Mouse (Mus musculus): ENCODE data around the gene Ube2m. TPM values are rescaled to one million over a fixed set of nuclear protein-coding genes. Genes with fewer than 3 reads are reported as not detected.

Ube2m gene
- total and polyA plus RNA-seq, 3 experiments, result 169 to 242 (median 201) TPM

DNA sequence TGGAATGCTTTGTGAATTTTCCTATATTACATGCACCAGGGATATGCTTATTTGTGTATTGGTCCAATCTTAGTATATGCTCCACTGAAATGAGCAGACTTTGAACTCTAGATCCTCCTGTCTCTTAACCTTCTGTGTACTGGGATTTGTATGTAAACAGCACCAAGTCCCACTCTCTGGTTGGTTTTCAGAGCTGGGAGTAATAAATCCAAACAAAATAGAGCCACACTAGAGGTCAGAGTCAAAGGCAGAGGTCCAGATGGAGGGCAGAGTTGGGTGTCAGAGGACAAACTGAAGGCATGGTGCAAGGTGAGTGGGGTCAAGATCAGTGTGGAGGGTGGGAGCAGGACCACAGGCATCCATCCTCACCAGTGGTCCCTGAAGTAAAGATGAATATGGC, 42.2 kb downstream of the Ube2m start:
- Histone ChIP-seq H3K27ac (no peak overlapping the region), H3K27me3 (ENCODE audit: control insufficient read depth, insufficient read depth, low read length) (peaks cover 1% of the 10 kb centered on the region; the same call in 1 of the 2 replicates), H3K4me3 (no peak overlapping the region), H3K9ac (ENCODE audit: low read depth, low read length) (no peak overlapping the region), H3K36me3 (ENCODE audit: control insufficient read depth, insufficient read depth, low read length) (no peaks in the 10 kb centered on the region), H3K79me2 (replicated peaks; ENCODE audit: control insufficient read depth, insufficient read depth, low read length) (no peaks in the 10 kb centered on the region), H3K4me1 (ENCODE audit: control insufficient read depth, insufficient read depth, low read length) (no peaks in the 10 kb centered on the region)
- TF ChIP-seq POLR2A (IDR thresholded peaks at IDR 0.05; ENCODE audit: insufficient read depth, low read depth, low read length) (no peak), EP300 (IDR thresholded peaks at IDR 0.05; ENCODE audit: insufficient read depth, low read depth, low read length) (no peak), CTCF (IDR thresholded peaks at IDR 0.05) (no peak)
- intact Hi-C loops (cut with DNase I), result no loop called here
- no peak for DNase-seq

DNA sequence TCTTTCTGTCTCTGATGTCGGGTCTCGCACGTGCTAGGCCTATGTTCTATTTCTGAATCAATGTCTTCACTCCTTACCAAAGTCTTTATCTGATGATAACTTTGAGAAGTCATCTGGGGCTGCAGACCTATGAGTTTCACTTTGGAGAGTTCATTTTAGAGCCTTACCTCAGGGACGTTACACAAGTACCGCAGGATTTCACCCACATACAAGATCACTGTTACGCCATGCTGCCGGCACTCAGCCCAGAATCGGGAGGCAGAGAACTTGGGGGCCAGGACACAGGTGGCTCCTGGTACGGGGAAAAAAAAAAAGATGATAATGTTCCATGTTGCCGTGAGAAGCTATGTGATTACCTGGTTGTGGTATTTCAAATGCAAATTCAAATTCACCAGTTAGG, 44.9 kb downstream of the Ube2m start:
- intact Hi-C loops (cut with DNase I), result loop anchor here (2.0 kb wide), 1 partner anchor 82 kb away; no protein-coding TSS in a partner anchor
- H3K36me3 ChIP-seq (ENCODE audit: control insufficient read depth, insufficient read depth, low read length), result no peaks in the 10 kb centered on the region
- TF ChIP-seq CTCF (IDR thresholded peaks at IDR 0.05) (no peak), EP300 (IDR thresholded peaks at IDR 0.05; ENCODE audit: insufficient read depth, low read depth, low read length) (no peak), POLR2A (IDR thresholded peaks at IDR 0.05; ENCODE audit: insufficient read depth, low read depth, low read length) (no peak)
- no peak overlapping the region for H3K4me3 ChIP-seq
- H3K27me3 ChIP-seq (ENCODE audit: control insufficient read depth, insufficient read depth, low read length), result peaks cover 1% of the 10 kb centered on the region; the same call in 1 of the 2 replicates
- no peaks in the 10 kb centered on the region for H3K79me2 ChIP-seq (replicated peaks; ENCODE audit: control insufficient read depth, insufficient read depth, low read length)
- no peaks in the 10 kb centered on the region for H3K4me1 ChIP-seq (ENCODE audit: control insufficient read depth, insufficient read depth, low read length)
- H3K9ac ChIP-seq (ENCODE audit: low read depth, low read length), result no peak overlapping the region
- no peak overlapping the region for H3K27ac ChIP-seq
- no peak for DNase-seq
- 83% methylated on average over 10 of the region's 10 CpGs for WGBS

DNA sequence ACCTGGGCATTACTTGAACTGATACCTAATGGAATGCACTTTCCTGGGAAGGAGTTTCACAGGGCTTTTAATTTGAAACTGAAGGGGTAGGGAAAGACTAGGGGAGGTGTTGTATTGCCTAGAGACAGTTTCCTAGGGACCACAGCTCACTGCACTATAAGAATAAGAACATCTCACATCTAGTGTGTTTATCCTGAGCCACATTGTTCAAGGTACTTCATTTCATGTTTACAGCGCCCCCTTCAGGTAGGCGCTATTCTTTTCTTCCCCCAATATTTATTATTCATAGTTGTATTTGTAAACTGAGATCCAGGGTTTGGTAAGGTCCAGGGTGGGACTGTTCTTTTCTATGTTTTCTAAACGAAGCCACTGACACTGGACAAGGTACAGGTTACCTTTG, 45.9 kb downstream of the Ube2m start:
- H3K36me3 ChIP-seq (ENCODE audit: control insufficient read depth, insufficient read depth, low read length), result no peaks in the 10 kb centered on the region
- H3K4me3 ChIP-seq, result no peak overlapping the region
- no peak for DNase-seq
- TF ChIP-seq EP300 (IDR thresholded peaks at IDR 0.05; ENCODE audit: insufficient read depth, low read depth, low read length), result no peak
- no peak for TF ChIP-seq POLR2A (IDR thresholded peaks at IDR 0.05; ENCODE audit: insufficient read depth, low read depth, low read length)
- TF ChIP-seq CTCF (IDR thresholded peaks at IDR 0.05), result peak; percentile 74
- WGBS, result 3% methylated on average over 3 of the region's 3 CpGs
- H3K27me3 ChIP-seq (ENCODE audit: control insufficient read depth, insufficient read depth, low read length), result peaks cover 1% of the 10 kb centered on the region; the same call in 1 of the 2 replicates
- H3K4me1 ChIP-seq (ENCODE audit: control insufficient read depth, insufficient read depth, low read length), result no peaks in the 10 kb centered on the region
- no peak overlapping the region for H3K27ac ChIP-seq
- no peaks in the 10 kb centered on the region for H3K79me2 ChIP-seq (replicated peaks; ENCODE audit: control insufficient read depth, insufficient read depth, low read length)
- no peak overlapping the region for H3K9ac ChIP-seq (ENCODE audit: low read depth, low read length)
- intact Hi-C loops (cut with DNase I), result loop anchor here (2.0 kb wide), 1 partner anchor 81 kb away; no protein-coding TSS in a partner anchor

DNA sequence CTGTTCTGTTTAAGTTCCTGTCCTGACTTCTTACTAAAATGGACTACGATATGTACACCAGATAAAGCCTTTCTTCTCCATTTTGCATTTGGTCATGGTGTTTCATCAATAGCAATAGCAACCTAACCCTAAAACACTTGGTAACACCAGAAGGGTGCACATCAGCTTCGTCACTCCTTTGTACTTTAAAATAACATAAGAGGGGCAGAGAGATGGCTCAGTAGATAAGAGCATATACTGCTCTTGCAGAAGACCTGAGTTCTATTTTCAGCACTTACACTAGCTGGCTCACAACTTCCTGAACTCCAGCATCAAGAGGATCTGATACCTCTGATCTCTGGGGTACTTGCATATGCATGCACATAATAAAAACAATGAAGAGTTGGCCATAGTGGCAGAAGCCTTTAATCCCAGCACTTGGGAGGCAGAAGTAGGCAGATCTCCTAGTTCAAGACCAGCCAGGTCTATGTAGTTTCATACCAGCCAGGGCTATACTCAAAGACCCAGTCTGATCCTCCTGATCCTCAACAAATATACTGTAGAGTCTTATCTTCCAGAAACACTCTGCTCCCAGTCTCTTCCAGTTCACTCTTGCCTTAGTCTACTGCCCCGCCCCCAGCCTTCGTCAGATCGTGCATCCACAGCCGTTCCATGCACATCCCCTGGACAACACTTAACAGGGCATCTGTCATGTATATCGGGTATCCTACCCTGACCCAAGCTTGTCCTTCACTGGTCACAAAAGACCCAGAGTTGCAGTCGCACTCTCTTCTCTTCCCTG, 50.5 kb downstream of the Ube2m start:
- Histone ChIP-seq H3K4me3 (no peak overlapping the region), H3K36me3 (ENCODE audit: control insufficient read depth, insufficient read depth, low read length) (no peaks in the 10 kb centered on the region), H3K27ac (no peak overlapping the region), H3K27me3 (ENCODE audit: control insufficient read depth, insufficient read depth, low read length) (no peaks in the 10 kb centered on the region), H3K9ac (ENCODE audit: low read depth, low read length) (no peak overlapping the region), H3K79me2 (replicated peaks; ENCODE audit: control insufficient read depth, insufficient read depth, low read length) (no peaks in the 10 kb centered on the region), H3K4me1 (ENCODE audit: control insufficient read depth, insufficient read depth, low read length) (no peaks in the 10 kb centered on the region)
- WGBS, result 70% methylated on average over 8 of the region's 8 CpGs
- intact Hi-C loops (cut with DNase I), result no loop called here
- TF ChIP-seq EP300 (IDR thresholded peaks at IDR 0.05; ENCODE audit: insufficient read depth, low read depth, low read length), result no peak
- TF ChIP-seq CTCF (IDR thresholded peaks at IDR 0.05), result no peak
- TF ChIP-seq POLR2A (IDR thresholded peaks at IDR 0.05; ENCODE audit: insufficient read depth, low read depth, low read length), result no peak
- DNase-seq, result no peak

DNA sequence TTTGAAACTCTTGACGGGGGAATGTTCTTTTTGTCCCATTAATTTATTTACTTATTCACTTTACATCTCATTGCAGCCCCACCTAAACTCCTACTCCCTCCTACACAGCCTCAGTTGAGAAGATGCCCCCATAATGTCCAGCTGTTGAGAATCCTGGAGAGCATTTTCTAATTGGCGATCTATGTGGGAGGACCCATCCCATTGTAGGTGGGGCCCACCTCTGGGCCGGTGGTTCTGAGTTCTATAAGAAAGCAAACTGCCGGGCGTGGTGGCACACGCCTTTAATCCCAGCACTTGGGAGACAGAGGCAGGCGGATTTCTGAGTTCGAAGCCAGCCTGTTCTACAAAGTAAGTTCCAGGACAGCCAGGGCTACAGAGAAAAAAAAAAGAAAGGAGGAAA, 51.2 kb downstream of the Ube2m start:
- no peak for DNase-seq
- Histone ChIP-seq H3K79me2 (replicated peaks; ENCODE audit: control insufficient read depth, insufficient read depth, low read length) (no peaks in the 10 kb centered on the region), H3K36me3 (ENCODE audit: control insufficient read depth, insufficient read depth, low read length) (no peaks in the 10 kb centered on the region), H3K27ac (no peak overlapping the region), H3K4me3 (no peak overlapping the region), H3K4me1 (ENCODE audit: control insufficient read depth, insufficient read depth, low read length) (no peaks in the 10 kb centered on the region), H3K9ac (ENCODE audit: low read depth, low read length) (no peak overlapping the region), H3K27me3 (ENCODE audit: control insufficient read depth, insufficient read depth, low read length) (no peaks in the 10 kb centered on the region)
- TF ChIP-seq EP300 (IDR thresholded peaks at IDR 0.05; ENCODE audit: insufficient read depth, low read depth, low read length), result no peak
- no peak for TF ChIP-seq POLR2A (IDR thresholded peaks at IDR 0.05; ENCODE audit: insufficient read depth, low read depth, low read length)
- TF ChIP-seq CTCF (IDR thresholded peaks at IDR 0.05), result no peak
- 77% methylated on average over 8 of the region's 8 CpGs for WGBS
- intact Hi-C loops (cut with DNase I), result no loop called here

DNA sequence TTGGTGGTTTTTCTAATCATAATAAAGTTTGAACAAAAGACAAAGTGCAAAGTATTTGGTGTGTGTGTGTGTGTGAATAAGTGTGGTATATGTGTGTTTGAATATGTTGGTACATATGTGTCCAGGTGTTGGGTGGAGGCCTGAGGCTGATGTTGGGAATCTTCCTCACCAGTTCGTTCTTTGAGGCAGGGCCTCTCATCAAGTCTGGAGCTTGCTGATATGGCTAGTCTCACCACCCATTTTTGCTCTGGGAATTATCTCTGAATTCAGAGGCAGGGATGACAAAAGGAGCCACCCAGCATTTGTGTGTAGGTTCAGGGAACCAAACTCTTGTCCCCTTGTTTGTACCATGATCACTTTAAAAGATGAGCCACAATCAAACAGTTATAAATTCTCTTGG, 52.4 kb downstream of the Ube2m start:
- no peak overlapping the region for H3K27ac ChIP-seq
- no peak overlapping the region for H3K4me3 ChIP-seq
- TF ChIP-seq EP300 (IDR thresholded peaks at IDR 0.05; ENCODE audit: insufficient read depth, low read depth, low read length) (no peak), POLR2A (IDR thresholded peaks at IDR 0.05; ENCODE audit: insufficient read depth, low read depth, low read length) (no peak), CTCF (IDR thresholded peaks at IDR 0.05) (no peak)
- intact Hi-C loops (cut with DNase I), result no loop called here
- WGBS, result 77% methylated on average over 1 of the region's 1 CpGs
- H3K79me2 ChIP-seq (replicated peaks; ENCODE audit: control insufficient read depth, insufficient read depth, low read length), result no peaks in the 10 kb centered on the region
- H3K27me3 ChIP-seq (ENCODE audit: control insufficient read depth, insufficient read depth, low read length), result no peaks in the 10 kb centered on the region
- no peaks in the 10 kb centered on the region for H3K36me3 ChIP-seq (ENCODE audit: control insufficient read depth, insufficient read depth, low read length)
- H3K9ac ChIP-seq (ENCODE audit: low read depth, low read length), result no peak overlapping the region
- DNase-seq, result no peak
- no peaks in the 10 kb centered on the region for H3K4me1 ChIP-seq (ENCODE audit: control insufficient read depth, insufficient read depth, low read length)

Other genes starting within 250 kb of the Ube2m start
- 1 to 10 TPM in 1 of 2 experiments, under 1 TPM in 1; 0.73 to 1.1 TPM for gene Zscan18, start 234.6 kb downstream of the Ube2m start, total RNA-seq (2021)
- 1.1 TPM in 2 replicates for gene Zscan18, start 234.6 kb downstream of the Ube2m start, polyA plus RNA-seq (2012; rRNA removed)
- gene Zfp329, start 219.4 kb downstream of the Ube2m start, total RNA-seq (2021), result 1 to 10 TPM; 4.9 to 5.2 TPM
- gene Zfp329, start 219.4 kb downstream of the Ube2m start, polyA plus RNA-seq (2012; rRNA removed), result 1.1 and 2.9 TPM in 2 replicates
- gene Zfp110, start 203.5 kb downstream of the Ube2m start, total RNA-seq (2021), result 10 to 100 TPM; 15.9 to 18.0 TPM
- 4.9 and 9.6 TPM in 2 replicates for gene Zfp110, start 203.5 kb downstream of the Ube2m start, polyA plus RNA-seq (2012; rRNA removed)
- gene Zfp128, start 157.1 kb downstream of the Ube2m start, total RNA-seq (2021), result 1 to 10 TPM; 3.0 to 3.5 TPM
- 1.3 and 3.0 TPM in 2 replicates for gene Zfp128, start 157.1 kb downstream of the Ube2m start, polyA plus RNA-seq (2012; rRNA removed)
- 1 to 10 TPM; 5.7 TPM for gene Zscan22, start 140.5 kb downstream of the Ube2m start, total RNA-seq (2021)
- 6.0 and 9.2 TPM in 2 replicates for gene Zscan22, start 140.5 kb downstream of the Ube2m start, polyA plus RNA-seq (2012; rRNA removed)
- gene Rps5, start 116.0 kb downstream of the Ube2m start, total RNA-seq (2021), result 100 to 1,000 TPM; 525 to 621 TPM
- 842 and 914 TPM in 2 replicates for gene Rps5, start 116.0 kb downstream of the Ube2m start, polyA plus RNA-seq (2012; rRNA removed)
- under 1 TPM; 0.18 to 0.23 TPM for gene Rnf225, start 110.9 kb downstream of the Ube2m start, total RNA-seq (2021)
- 0.12 and 0.14 TPM in 2 replicates for gene Rnf225, start 110.9 kb downstream of the Ube2m start, polyA plus RNA-seq (2012; rRNA removed)
- 1 to 10 TPM; 2.6 to 3.6 TPM for gene Zfp324, start 72.4 kb downstream of the Ube2m start, total RNA-seq (2021)
- 2.3 and 2.9 TPM in 2 replicates for gene Zfp324, start 72.4 kb downstream of the Ube2m start, polyA plus RNA-seq (2012; rRNA removed)
- gene Zfp446, start 60.4 kb downstream of the Ube2m start, total RNA-seq (2021), result 1 to 10 TPM; 2.2 to 2.9 TPM
- gene Zfp446, start 60.4 kb downstream of the Ube2m start, polyA plus RNA-seq (2012; rRNA removed), result 4.2 and 6.4 TPM in 2 replicates
- not detected for gene Slc27a5, start 40.1 kb downstream of the Ube2m start, total RNA-seq (2021)
- gene Slc27a5, start 40.1 kb downstream of the Ube2m start, polyA plus RNA-seq (2012; rRNA removed), result 0.59 and 0.82 TPM in 2 replicates
- 10 to 100 TPM; 83.8 to 86.0 TPM for gene Trim28, start 39.2 kb downstream of the Ube2m start, total RNA-seq (2021)
- 139 and 195 TPM in 2 replicates for gene Trim28, start 39.2 kb downstream of the Ube2m start, polyA plus RNA-seq (2012; rRNA removed)
- 1 to 10 TPM; 6.8 to 9.3 TPM for gene Zbtb45, start 28.2 kb downstream of the Ube2m start, total RNA-seq (2021)
- 8.6 and 14.1 TPM in 2 replicates for gene Zbtb45, start 28.2 kb downstream of the Ube2m start, polyA plus RNA-seq (2012; rRNA removed)
- gene Chmp2a, start 3.5 kb downstream of the Ube2m start, total RNA-seq (2021), result 100 to 1,000 TPM; 137 to 139 TPM
- gene Chmp2a, start 3.5 kb downstream of the Ube2m start, polyA plus RNA-seq (2012; rRNA removed), result 66.1 and 99.2 TPM in 2 replicates
- under 1 TPM; 0.45 to 0.50 TPM for gene Mzf1, start 16.5 kb upstream of the Ube2m start, total RNA-seq (2021)
- 0.47 and 0.59 TPM in 2 replicates for gene Mzf1, start 16.5 kb upstream of the Ube2m start, polyA plus RNA-seq (2012; rRNA removed)
- gene Vmn1r85, start 56.9 kb upstream of the Ube2m start, total RNA-seq (2021), result not detected
- not detected in 2 replicates for gene Vmn1r85, start 56.9 kb upstream of the Ube2m start, polyA plus RNA-seq (2012; rRNA removed)
- not detected for gene Vmn1r86, start 81.6 kb upstream of the Ube2m start, total RNA-seq (2021)
- gene Vmn1r86, start 81.6 kb upstream of the Ube2m start, polyA plus RNA-seq (2012; rRNA removed), result not detected in 2 replicates
- not detected for gene Vmn1r87, start 101.9 kb upstream of the Ube2m start, total RNA-seq (2021)
- gene Vmn1r87, start 101.9 kb upstream of the Ube2m start, polyA plus RNA-seq (2012; rRNA removed), result not detected in 2 replicates
- under 1 TPM; 0.03 to 0.05 TPM for gene Vmn1r88, start 121.3 kb upstream of the Ube2m start, total RNA-seq (2021)
- not detected in 2 replicates for gene Vmn1r88, start 121.3 kb upstream of the Ube2m start, polyA plus RNA-seq (2012; rRNA removed)
- gene Vmn1r89, start 174.7 kb upstream of the Ube2m start, total RNA-seq (2021), result not detected
- gene Vmn1r89, start 174.7 kb upstream of the Ube2m start, polyA plus RNA-seq (2012; rRNA removed), result not detected in 2 replicates
- 1 to 10 TPM; 2.6 to 2.7 TPM for gene Lig1, start 239.0 kb upstream of the Ube2m start, total RNA-seq (2021)
- 1.6 and 2.1 TPM in 2 replicates for gene Lig1, start 239.0 kb upstream of the Ube2m start, polyA plus RNA-seq (2012; rRNA removed)
- gene Zswim9, start 240.4 kb upstream of the Ube2m start, total RNA-seq (2021), result 10 to 100 TPM in 1 of 2 experiments, 1 to 10 TPM in 1; 9.2 to 10.0 TPM
- 4.6 and 5.3 TPM in 2 replicates for gene Zswim9, start 240.4 kb upstream of the Ube2m start, polyA plus RNA-seq (2012; rRNA removed)

Data from heart, adult 2 months (tissue).